Mouse (Mus musculus) adrenal gland, postnatal 10 days (tissue): ENCODE measurements at regions not wholly inside any gene's neighbourhood (a gene's known extent, or its start where the extent isn't known, plus 50 kb on each side); places are given as distances from the start of the nearest gene placed in this dataset.

Experiments
- DNase-seq: peaks from one replicate; pipeline ENCODE4 v3.0.0; 2021; ENCODE audit warnings: mixed read lengths

DNA sequence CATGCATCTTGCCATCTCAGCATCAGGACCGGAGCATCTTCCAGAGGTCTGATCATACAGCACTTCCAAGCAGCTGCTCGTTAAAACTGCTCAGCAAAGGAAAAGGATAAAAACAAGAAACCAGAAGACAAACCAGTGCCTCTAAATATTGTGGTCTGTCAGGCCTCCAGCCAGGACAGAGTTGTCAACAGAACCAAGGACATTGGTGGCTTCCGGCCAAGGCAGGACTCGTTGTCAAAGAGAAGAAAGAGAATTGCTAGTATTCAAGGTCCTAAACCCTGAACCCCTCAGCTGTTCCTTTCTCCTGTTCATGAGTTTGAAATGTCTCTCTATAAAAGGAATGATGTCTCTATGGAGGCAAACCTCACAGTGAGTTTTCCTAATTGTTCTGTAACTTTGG, 155.0 kb downstream of the Sp3 start:
- peak; percentile 81 for DNase-seq

DNA sequence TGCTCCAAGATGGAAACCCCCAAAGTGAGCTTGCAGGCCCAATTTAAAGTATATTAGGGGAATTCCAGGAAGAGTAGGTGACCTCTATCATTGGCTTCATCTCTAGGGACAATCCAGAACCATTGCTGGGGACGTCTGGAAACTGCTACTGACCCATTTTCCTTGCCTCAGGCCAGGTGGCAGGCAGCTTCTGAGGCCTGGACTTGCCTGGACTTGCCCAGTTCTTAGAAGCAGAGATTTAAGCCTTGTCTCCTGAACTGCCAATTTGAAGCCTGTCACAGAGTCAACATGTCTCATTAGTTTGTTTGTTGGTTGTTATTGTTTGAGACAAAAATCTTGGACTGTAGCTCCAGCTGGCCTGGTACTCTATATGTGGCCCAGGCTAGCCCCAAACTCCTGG, 151.1 kb downstream of the Sp3 start:
- no peak for DNase-seq

DNA sequence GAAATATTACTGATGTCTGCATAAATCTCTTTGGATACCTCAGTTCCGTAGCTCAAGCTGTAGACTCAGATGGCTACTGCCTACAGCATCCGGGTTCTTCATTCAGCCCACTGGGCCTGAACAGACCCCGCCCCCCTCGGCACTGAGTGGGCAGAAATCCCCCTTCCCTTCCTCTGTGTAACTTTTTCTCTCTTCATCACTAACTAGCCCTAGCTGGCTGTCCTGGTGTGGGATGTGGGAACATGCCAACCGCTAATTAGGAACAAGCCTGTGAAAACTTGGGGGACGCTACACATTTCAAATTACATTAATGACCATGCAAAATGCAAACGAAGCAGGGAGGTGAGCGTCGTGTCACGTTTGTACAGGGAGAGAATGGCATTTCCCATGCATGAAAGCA, 147.5 kb downstream of the Sp3 start:
- DNase-seq = no peak

DNA sequence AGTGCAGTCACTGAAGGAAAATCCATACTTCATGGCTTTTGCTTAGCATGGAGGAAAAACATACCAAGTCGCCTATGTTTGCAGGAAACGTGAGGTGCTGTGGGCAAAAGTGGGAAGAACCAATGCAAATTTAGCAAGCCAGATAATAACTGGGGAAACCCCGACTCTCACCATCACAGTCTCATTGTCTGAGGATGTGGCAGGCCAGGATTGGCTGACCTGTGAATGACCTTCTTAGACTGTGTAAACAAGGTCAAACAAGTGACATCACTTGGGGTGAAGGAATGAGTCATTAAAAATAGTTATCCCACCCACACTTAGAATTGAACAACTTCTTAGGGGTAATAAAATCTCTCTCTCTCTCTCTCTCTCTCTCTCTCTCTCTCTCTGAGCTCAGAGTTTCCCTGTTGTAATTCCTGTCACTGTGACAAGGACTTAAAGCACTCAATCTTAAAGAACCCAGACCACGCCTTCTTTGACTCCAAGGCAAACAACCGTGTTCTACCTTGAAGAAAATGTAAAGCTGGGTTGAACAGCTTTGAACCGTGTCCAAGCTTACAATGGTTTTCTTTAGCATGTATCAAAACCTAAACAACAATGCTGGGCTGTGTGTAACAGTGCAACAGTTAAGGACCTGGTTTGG, 142.0 kb downstream of the Sp3 start:
- peak; percentile 59 for DNase-seq

DNA sequence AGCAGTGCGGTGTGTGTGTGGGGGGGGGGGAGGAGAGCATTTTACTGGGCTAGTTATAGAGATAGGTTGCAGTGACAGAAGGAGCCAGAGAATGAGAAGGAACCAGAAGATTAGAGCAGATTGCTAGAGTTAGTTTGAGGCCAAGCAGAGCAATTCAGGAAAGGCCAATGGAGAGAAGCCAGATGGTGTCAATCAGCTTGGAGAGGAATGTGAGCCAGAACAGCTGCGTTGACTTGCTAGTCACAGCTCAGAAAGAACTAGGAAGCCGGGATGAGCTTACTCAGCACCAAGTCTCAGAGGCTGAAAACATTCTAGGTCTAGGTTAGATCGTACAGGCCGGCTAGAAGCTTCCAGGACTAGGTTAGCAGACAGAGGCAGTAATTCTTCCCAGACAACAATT, 140.6 kb downstream of the Sp3 start:
- no peak for DNase-seq

DNA sequence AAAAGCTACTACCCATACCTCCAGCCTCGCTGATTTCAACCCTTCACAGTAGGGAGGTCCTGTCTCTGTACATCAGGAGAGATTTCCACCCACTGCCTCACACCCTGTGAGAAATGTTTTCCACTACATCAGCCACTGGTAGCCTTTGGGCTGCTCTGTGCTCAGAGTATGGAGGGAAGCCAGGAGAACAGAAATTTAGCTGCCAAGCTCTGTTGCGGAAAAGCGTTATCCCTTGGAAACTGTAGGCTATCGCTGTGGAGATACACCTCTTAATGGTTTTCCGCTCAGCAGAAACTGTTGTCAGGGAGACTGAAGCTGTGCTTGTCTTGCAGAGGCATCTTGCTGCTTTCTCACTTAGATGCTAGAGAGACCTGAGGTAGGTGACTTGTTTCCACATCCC, 138.9 kb downstream of the Sp3 start:
- no peak for DNase-seq

DNA sequence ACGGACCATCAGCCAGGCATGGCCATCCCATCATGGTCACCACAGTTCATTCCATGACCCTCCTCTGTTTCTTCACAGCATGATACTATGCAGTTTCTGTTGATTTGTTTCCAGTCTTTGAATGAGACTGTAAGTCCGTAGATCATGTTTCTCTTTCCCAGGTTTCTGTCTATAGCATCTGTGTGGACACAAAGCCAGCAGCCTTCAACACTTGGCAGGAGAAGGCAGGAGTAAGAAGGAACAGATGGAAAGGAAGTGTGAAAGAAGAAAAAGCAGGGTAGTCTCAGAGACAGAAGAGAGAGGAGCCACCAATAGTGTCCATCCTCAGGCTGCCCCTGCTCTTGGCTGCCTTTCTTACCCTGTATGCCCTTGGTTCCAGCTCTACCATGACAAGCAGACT, 136.6 kb downstream of the Sp3 start:
- no peak for DNase-seq

DNA sequence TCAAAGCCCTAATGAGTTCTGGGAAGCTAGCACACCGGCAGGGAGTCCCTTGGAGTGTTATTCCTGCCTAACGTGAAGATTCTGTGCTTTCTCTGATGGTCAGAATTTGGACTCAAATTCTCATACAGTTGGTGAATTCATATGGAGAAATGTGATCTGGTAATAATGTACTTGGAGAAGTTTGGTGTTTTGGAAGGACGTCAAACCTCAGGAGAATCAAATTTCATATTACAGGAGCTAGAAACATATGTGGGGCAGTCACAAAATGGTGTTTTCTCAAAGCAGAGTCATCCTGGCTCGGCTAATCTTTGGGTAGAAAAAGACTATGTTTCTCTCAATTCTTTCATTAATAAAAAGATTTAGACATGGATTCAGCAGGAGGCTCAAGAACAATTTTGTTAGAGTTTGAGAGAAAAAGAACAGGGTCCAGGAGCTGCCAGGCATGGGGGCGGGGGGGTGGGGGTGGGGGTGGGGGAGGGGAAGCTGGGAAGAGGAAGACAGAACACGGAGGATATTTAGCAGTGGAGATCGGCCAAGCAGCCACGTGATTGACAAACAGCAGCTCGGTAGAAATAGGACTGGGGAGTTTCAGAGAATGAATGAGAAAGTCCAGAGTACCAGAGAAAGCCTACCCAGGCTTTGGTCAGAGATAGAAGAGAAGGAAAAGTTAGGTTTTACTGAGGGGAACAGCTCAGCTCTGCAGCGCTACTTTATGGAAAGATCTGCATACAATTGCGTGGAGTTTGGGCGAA, 130.6 kb downstream of the Sp3 start:
- no peak for DNase-seq

DNA sequence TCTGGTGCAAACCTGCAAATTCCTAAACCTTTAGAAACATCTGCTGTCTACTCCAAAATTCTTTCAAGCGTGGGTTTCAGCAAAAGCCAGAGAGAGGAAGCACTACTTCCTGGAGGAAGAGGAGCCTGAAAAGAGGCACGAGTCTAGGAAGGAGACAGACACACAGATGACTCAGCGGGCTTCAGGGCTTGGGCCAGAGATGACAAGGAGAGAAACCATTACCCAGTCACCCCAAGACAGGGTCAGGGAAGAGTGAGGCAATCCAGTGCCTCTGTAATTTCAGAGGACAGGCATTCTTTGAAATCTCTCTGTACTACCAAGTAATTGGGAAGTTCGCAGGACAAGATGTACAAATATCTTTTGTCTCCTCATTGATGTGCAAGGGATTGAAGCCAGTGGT, 127.7 kb downstream of the Sp3 start:
- no peak for DNase-seq

DNA sequence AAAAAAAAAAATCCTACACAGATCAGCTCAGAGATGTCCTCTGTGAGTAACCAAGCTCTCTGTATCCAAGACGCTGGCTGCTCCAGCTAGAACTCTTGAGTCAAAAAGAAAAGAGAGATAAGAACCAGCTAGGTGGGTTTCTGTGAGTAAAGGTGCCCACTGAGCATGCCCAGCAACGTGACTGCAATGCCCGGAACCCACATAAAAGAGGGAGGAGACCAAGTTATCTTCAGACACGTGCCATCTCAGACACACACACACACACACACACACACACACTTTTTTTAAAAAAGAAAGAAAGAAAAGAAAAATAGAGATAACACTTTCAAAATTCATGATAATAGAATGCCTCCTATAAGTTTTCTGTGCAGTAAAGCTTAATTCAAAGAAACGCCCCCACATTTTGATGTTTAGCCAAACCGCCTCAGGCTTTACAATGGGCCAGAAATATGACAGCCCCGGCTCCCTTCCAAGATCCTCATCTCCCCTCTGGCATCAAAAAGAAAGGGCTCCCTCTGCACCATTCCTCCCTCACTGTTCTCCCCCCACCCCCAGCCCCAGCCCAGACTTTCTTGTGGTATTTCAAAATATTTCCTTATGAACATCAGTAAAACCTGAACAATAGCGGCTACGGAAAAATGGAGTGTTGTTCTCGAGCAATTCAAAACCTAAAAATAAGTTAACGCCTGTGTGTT, 124.8 kb downstream of the Sp3 start:
- DNase-seq = peak; percentile 4

DNA sequence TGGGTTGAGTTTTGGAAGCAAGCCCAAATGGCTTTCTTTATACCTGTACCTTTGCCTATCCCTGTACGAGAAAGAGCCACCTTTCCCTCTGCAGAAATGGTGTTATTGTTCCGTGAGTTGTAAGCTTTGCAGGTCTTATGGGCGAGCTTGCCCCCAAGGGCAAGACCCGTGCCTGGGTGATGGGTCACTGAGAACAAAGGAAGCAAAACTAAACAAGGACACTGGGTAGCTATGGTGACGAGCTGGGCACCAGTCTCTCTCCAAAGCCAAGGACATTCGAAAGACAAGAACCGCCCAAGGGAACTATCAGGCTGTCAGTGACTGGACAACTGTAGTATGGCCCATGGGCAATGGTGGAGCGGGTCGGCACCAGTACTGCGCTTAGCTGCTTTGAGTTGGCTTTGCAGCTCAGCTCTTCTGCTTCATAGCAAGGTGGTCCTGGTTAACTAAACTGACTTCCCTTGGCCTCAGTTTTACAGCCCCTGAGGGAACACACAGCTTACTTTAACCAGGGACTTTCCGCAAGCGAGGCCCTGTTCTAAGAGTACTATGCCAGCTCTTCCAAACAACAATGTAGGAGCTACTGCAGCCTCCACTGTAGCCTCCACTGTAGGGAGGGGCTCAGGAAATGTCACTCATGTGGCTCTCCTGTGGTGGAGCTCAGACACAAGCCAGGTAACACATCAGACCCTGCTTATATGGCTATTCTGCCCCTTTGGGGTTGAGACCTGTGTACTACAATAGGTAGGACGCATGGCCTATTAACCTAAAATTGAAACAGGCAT, 124.1 kb downstream of the Sp3 start:
- DNase-seq = peak; percentile 54

DNA sequence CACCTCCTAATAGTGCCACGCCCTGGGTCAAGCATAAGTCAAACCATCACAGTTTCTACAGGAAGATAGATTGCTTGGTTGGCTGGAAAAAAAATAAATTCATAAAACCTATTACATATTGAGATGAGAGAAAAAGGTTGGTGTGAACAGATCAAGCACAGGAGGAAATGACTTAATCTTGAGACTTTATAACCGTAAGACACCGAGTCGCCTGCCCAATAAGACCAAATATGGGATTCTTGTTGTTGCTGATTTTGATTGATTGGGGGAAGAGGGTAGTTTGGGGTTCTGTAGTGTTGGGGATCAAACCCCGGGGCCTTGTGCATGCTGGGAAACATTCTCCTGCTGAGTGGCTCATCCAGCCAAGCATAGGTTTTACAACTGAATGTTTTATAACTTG, 122.9 kb downstream of the Sp3 start:
- DNase-seq = no peak

DNA sequence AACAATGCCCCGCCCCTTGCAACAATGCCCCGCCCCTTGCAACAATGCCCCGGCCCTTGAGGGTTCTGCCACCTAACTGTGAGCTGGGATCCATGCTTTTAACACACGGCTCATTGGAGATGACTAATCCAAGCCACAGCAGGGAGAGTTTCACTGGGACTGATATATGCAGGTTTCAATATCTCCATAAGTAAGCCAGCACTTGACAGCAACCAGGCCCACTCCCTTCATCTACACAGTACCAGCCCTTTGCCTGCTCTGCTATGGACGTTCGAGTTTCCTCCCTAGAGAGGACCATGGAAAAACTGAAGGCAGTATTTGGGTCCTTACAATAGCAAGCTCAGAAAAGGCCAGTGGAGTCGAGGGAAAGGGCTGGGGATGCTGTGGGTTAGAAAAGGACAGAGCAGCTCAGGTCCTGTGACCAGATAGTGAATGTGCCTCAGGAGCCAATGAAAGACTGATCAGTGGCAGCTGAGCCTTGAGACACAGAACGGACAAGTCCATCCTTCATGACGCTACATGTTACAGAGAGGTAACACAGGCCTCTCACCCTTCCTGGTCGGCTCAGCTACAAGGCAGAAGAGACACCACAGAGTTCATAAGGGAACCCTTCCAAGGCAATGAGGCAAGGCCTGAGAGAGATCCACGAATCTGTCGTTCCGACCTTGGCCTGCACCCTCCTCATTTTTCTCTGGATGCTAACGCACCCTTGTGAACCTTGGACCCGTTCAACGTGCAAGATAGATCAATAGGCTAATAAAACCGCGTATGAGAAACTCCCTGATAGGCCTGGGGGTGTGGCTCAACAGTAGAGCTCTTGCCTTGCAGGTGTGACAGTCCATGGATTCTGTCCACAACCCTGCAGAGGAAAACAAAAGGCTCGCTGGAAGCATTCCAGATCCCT, 114.5 kb downstream of the Sp3 start:
- DNase-seq = no peak

DNA sequence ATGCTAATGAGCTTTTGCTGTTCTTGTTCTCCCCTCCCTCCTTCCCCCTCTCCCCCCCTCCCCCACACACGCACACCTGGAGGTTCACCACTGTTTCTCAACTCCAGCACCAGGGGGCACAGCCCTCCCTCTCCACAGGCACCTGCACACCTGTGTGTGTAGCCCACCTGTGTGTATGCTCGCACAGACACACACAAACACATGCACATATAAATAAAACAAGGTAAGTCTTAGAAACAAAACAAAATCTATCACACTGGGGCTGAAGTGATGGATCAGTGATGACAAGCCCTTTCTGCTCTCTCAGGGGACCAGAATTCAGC, 113.9 kb downstream of the Sp3 start:
- no peak for DNase-seq

DNA sequence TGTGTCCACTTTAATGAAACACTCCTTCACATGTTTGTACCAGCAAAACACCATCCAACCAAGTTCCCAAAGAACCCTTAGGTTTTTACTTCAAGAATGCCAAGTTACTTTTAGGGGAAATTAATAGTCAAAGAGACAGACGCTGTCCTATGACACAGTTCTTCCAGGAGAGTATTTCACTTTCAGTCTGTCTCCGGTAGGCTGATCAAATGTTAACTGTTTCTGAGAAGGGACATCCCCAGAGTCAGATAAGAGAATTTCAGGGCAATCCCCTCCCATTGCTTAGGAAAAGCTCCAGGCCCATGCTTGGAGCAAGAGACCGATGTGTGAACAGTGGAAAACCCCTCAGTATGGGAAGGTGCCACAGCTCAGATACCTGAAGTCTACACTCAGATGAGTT, 112.1 kb downstream of the Sp3 start:
- no peak for DNase-seq

DNA sequence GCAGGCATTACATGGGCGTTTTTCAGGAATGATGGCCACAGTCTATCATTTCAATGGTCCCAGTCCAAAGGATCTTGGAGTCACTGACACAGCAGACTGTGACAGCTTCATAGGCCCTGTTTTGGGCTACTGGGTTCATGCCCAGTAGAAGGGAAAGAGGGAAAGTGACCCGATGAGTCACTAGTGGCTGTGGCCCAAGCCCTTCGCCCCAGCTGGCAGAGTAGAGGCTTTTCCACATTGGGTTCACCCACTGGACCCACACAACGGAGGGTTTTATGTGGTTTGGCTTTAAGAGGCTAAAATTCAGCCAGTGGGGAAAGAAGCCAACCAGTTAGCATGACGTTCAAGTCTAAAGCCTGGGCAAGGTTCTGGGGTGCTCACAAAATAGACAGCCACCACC, 108.4 kb downstream of the Sp3 start:
- peak; percentile 80 for DNase-seq

DNA sequence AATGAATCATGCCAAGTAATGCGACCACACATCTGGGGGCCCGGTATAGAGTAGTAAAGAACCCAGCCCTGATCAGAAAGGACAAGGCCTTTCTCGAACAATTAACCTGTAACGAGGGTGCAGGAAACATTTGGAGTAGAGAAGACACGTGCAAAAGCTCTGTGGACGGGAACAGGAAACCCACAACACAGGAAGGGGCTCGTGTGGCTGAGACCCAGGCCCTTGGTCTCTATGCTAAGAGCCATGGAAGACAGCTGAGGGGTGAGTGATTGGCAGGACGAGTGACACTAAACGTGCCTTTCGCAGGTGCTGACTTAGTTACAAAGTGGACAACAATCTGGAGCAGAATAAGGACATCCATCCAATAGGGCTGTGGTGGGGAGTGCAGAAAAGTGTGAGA, 106.3 kb downstream of the Sp3 start:
- DNase-seq = no peak

DNA sequence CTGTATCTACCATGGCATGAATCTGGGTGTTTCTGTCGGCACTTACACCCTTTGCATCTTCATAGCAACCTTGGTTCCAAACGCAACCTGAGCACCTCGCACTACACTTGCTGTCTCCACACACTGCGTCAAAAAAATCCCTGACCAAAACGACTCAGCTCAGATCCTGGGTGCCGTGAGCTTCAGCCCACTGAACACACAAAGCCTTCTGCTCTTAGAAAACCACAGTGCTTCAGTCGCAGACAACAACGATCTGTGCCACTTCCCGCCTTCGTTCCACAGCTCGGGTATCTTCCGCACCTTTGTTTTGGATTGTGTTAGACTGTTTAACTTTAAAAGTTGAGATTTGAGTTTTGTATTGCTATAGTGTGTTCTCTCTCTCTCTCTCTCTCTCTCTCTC, 105.7 kb downstream of the Sp3 start:
- DNase-seq = no peak

DNA sequence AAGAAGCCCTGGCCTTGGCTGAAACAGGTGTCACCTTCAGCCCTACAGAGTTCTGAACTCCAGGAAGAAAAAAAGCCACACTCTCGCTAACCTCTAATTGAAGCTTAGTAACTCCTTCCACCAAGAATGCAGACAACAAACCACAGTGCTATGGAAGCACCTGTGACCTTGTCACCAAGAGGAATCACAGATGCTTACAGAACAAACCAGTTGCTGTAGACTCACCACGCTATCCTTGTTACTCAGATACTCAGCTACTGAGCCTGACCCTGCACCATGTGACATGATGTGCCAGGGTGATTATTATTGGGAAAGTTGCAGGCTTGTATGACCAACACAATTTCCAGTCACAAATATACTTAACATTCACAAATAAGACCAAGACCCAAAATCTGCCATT, 104.6 kb downstream of the Sp3 start:
- DNase-seq = no peak

DNA sequence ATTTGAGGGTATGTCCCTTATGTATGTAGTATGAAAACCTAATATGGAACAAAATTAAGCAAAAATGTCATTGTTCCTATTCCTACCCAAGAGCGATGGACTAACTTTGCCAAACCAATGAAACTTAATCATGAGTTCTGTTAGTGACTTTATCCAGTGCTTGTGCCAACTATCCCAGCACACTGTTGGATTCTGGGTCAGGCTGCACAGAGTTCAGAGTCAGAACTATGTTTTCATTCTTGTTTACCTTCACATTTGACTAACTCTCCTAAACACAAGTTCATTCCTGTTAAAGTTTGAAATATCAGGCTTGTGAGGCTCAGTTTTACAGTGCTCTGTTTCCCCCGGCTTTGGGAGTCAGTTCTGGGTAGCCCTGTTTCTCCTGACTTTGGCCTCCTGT, 100.2 kb downstream of the Sp3 start:
- DNase-seq = peak; percentile 10

DNA sequence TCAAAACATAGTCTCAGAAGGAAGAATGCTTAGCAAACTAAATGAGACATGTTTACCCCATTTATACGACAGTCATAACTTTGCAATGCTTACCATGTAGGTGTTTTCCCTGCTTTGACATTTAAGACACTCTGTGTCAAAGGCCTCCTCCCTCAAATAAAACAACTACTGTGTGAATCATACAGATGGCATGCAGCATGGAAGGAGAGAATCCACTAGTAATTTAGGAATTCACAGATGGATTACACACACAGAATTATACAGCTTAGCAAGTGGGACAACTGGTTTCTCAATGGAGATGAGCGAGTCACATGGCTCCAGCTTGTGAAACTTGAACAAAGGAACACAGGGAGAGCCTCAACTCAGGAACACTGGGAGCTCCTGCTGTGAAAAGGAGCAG, 98.7 kb downstream of the Sp3 start:
- no peak for DNase-seq

DNA sequence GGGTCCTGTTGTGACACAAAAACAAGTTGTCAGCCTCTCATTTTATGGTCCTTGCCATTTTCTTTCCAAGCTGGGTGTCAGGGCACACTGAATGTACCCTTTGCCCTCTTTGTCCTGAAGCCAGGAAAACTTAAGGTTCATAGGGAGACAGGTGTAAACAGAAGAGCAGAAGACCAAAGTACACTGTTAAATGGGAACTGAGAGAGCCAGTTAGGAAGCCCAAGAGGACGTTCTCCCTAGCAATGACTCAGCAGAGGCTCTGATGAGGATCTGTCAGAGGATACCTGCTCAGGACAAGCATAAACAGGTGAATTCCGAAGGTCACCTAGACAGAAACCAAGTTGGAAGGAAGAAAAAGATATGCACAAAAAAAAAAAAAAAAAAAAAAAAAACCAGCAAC, 94.0 kb downstream of the Sp3 start:
- no peak for DNase-seq
